Mouse (Mus musculus) heart, adult 2 months (tissue): ENCODE data around the gene Schip1.

ENCODE experiments used
- EP300 ChIP-seq: fragments of 200-500 bp; IDR thresholded peaks from 2 replicates; pipeline ENCODE4 v1.6.1; 2011; ENCODE audit warnings: low read depth, low read length, control low read depth; ENCODE audit not compliant: insufficient read depth
- POLR2A ChIP-seq: fragments of 200-500 bp; IDR thresholded peaks from 2 replicates; pipeline ENCODE4 v1.6.1; 2011; ENCODE audit warnings: mild to moderate bottlenecking, low read depth, low read length, control low read depth; ENCODE audit not compliant: insufficient read depth

DNA sequence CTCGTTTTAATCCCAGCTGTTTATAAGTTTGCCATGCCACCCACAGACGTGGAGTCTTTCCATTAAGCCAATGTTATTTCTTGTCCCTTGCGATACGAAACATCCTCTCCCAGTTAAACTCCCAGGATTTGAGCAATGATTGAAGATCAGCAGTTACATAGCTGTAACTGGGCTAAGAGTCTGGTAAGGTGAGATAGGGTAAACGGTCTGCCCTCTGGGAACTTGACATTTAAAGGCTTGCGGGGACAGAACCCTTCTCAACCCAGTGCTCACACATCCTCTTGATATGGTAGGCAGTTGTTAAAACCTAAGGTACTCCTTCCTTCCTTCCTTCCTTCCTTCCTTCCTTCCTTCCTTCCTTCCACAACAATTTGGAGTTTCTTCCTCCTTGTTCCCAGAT is 431.9 kb downstream of the Schip1 start:
- TF ChIP-seq POLR2A: no peak
- TF ChIP-seq EP300: no peak
